Mouse (Mus musculus) neural tube, embryonic 14.5 days (tissue): Measurements from ENCODE around the gene Ppm1a. TPM values are rescaled to one million over a fixed set of nuclear protein-coding genes. Genes with fewer than 3 reads are reported as not detected.
A peak's percentile ranks its signal among the peaks of the same experiment; 100 is the strongest.

Source experiments
- ATAC-seq: fragments of 200-750 bp; cut with Nextera tagmentation; 2 replicates; pipeline ENCODE4 v1.8.0; 2017; ENCODE audit warnings: low read depth, mild to moderate bottlenecking, moderate TSS enrichment, moderate library complexity
- H3K27ac ChIP-seq: fragments of 300-500 bp; sonication (generic); 2 replicates; pipeline ENCODE4 v1.5.1; 2014; ENCODE audit warnings: low read depth, mild to moderate bottlenecking, control low read depth, low read length, moderate library complexity, mixed read lengths
- H3K27me3 ChIP-seq: fragments of 300-500 bp; sonication (generic); 2 replicates; pipeline ENCODE4 v1.6.1; 2014; ENCODE audit warnings: low read length; ENCODE audit not compliant: control insufficient read depth, insufficient read depth
- H3K36me3 ChIP-seq: fragments of 300-500 bp; sonication (generic); 2 replicates; pipeline ENCODE4 v1.6.1; 2014; ENCODE audit warnings: low read length, mixed read lengths; ENCODE audit not compliant: control insufficient read depth, insufficient read depth
- H3K4me1 ChIP-seq: fragments of 300-500 bp; sonication (generic); 2 replicates; pipeline ENCODE4 v1.6.1; 2014; ENCODE audit warnings: low read length; ENCODE audit not compliant: control insufficient read depth, insufficient read depth
- H3K4me2 ChIP-seq: fragments of 300-500 bp; sonication (generic); 2 replicates; pipeline ENCODE4 v1.6.1; 2014; ENCODE audit warnings: mild to moderate bottlenecking, low read depth, low read length, control low read depth
- H3K4me3 ChIP-seq: fragments of 300-500 bp; sonication (generic); 2 replicates; pipeline ENCODE4 v1.5.1; 2014; ENCODE audit warnings: low read depth, low read length, control low read depth, mixed read lengths
- H3K9ac ChIP-seq: fragments of 300-500 bp; sonication (generic); replicated peaks from 2 replicates; pipeline ENCODE4 v1.6.1; 2014; ENCODE audit warnings: low read depth, mild to moderate bottlenecking, control low read depth, low read length, mixed read lengths
- H3K9me3 ChIP-seq: fragments of 300-500 bp; sonication (generic); 2 replicates; pipeline ENCODE4 v1.6.1; 2016; ENCODE audit warnings: low read length; ENCODE audit not compliant: control insufficient read depth
- WGBS: fragments of 180-500 bp; shearing (Covaris S2); extraction: QIAGEN DNeasy Blood & Tissue Kit; methylation state at CpG from one replicate; pipeline ENCODE4 v1.1.7; 2014; 5-methylcytosine and 5-hydroxymethylcytosine counted together
- polyA plus RNA-seq: library from polyadenylated mRNA; unstranded; fragments of >200 nt; fragmentation: Nextera tagmentation; extraction: Ambion mirVana; gene quantifications from 2 replicates; pipeline ENCODE4 v1.2.1, GENCODE M21; 2014

Ppm1a gene
- polyA plus RNA-seq, 1 experiment from 2014 or later, result 86.7 TPM

- no peaks in the 10 kb centered on the region for H3K4me1 ChIP-seq
- H3K27ac ChIP-seq, result no peak overlapping the region
- ATAC-seq, result no peak
- no peak overlapping the region for H3K4me3 ChIP-seq
- no peaks in the 10 kb centered on the region for H3K27me3 ChIP-seq
- 0 out of 2 replicates have a peak, but pooled peaks cover 7% of the 10 kb centered on the region for H3K36me3 ChIP-seq
- H3K9ac ChIP-seq, result no peak overlapping the region
- WGBS, result 89% methylated on average over 5 of the region's 5 CpGs
- no peaks in the 10 kb centered on the region for H3K9me3 ChIP-seq
- H3K4me2 ChIP-seq, result no peak overlapping the region
Observed at GRCm38 (mm10) chr12:72786551-72786950, 29.3 kb downstream of the Ppm1a start.

- Histone ChIP-seq H3K4me2 (no peak overlapping the region), H3K27me3 (no peaks in the 10 kb centered on the region), H3K27ac (no peak overlapping the region), H3K4me1 (no peaks in the 10 kb centered on the region), H3K9me3 (no peaks in the 10 kb centered on the region), H3K36me3 (0 out of 2 replicates have a peak, but pooled peaks cover 7% of the 10 kb centered on the region), H3K9ac (no peak overlapping the region), H3K4me3 (no peak overlapping the region)
- ATAC-seq, result no peak
- 91% methylated on average over 4 of the region's 4 CpGs for WGBS
Observed at GRCm38 (mm10) chr12:72786986-72787385, 29.7 kb downstream of the Ppm1a start.

- Histone ChIP-seq H3K4me3 (no peak overlapping the region), H3K4me1 (no peaks in the 10 kb centered on the region), H3K4me2 (no peak overlapping the region), H3K36me3 (peaks cover 13% of the 10 kb centered on the region), H3K9ac (no peak overlapping the region), H3K9me3 (no peaks in the 10 kb centered on the region), H3K27ac (no peak overlapping the region), H3K27me3 (no peaks in the 10 kb centered on the region)
- ATAC-seq, result no peak
- 52% methylated on average over 7 of the region's 7 CpGs for WGBS
Observed at GRCm38 (mm10) chr12:72790538-72790937, 33.3 kb downstream of the Ppm1a start.

GRCm38 (mm10) chr12:72792320-72793091, 35.3 kb downstream of the Ppm1a start:
- Histone ChIP-seq H3K4me3 (no peak overlapping the region), H3K9ac (no peak overlapping the region), H3K27ac (no peak overlapping the region), H3K4me2 (no peak overlapping the region), H3K9me3 (no peaks in the 10 kb centered on the region), H3K36me3 (peaks cover 16% of the 10 kb centered on the region), H3K4me1 (no peaks in the 10 kb centered on the region), H3K27me3 (no peaks in the 10 kb centered on the region)
- 84% methylated on average over 11 of the region's 11 CpGs for WGBS
- no peak for ATAC-seq

GRCm38 (mm10) chr12:72793983-72794382, 36.7 kb downstream of the Ppm1a start:
- no peak overlapping the region for H3K9ac ChIP-seq
- H3K27me3 ChIP-seq, result no peaks in the 10 kb centered on the region
- H3K4me2 ChIP-seq, result no peak overlapping the region
- peaks cover 16% of the 10 kb centered on the region for H3K36me3 ChIP-seq
- ATAC-seq, result no peak
- no peak overlapping the region for H3K4me3 ChIP-seq
- no peak overlapping the region for H3K27ac ChIP-seq
- WGBS, result 93% methylated on average over 8 of the region's 8 CpGs
- no peaks in the 10 kb centered on the region for H3K9me3 ChIP-seq
- H3K4me1 ChIP-seq, result no peaks in the 10 kb centered on the region

- Histone ChIP-seq H3K36me3 (no peaks in the 10 kb centered on the region), H3K4me3 (no peak overlapping the region), H3K9ac (no peak overlapping the region), H3K4me2 (no peak overlapping the region), H3K9me3 (no peaks in the 10 kb centered on the region), H3K27ac (no peak overlapping the region), H3K27me3 (no peaks in the 10 kb centered on the region), H3K4me1 (no peaks in the 10 kb centered on the region)
- WGBS, result 81% methylated on average over 6 of the region's 6 CpGs
- ATAC-seq, result no peak
Observed at GRCm38 (mm10) chr12:72809798-72810197, 52.5 kb downstream of the Ppm1a start.

- Histone ChIP-seq H3K36me3 (no peaks in the 10 kb centered on the region), H3K4me1 (no peaks in the 10 kb centered on the region), H3K27me3 (no peaks in the 10 kb centered on the region), H3K9ac (no peak overlapping the region), H3K27ac (no peak overlapping the region), H3K9me3 (0 out of 2 replicates have a peak, but pooled peaks cover 2% of the 10 kb centered on the region), H3K4me2 (no peak overlapping the region), H3K4me3 (no peak overlapping the region)
- no peak for ATAC-seq
- 75% methylated on average over 3 of the region's 3 CpGs for WGBS
Observed at GRCm38 (mm10) chr12:72811588-72811987, 54.3 kb downstream of the Ppm1a start.

GRCm38 (mm10) chr12:72820940-72821431, 63.7 kb downstream of the Ppm1a start:
- WGBS, result under 1% methylated on average over 24 of the region's 24 CpGs
- Histone ChIP-seq H3K4me2 (peak overlapping the region; percentile 68), H3K27ac (peak overlapping the region; percentile 36), H3K36me3 (no peaks in the 10 kb centered on the region), H3K9me3 (no peaks in the 10 kb centered on the region), H3K4me3 (peak overlapping the region; percentile 37), H3K4me1 (no peaks in the 10 kb centered on the region), H3K9ac (peak overlapping the region; percentile 54), H3K27me3 (no peaks in the 10 kb centered on the region)
- ATAC-seq, result peak; percentile 92

GRCm38 (mm10) chr12:72821589-72821988, 64.3 kb downstream of the Ppm1a start:
- no peaks in the 10 kb centered on the region for H3K9me3 ChIP-seq
- ATAC-seq, result no peak
- H3K36me3 ChIP-seq, result no peaks in the 10 kb centered on the region
- peak overlapping the region; percentile 54; the same call in 1 of the 2 replicates for H3K9ac ChIP-seq
- H3K27me3 ChIP-seq, result no peaks in the 10 kb centered on the region
- 0 out of 2 replicates have a peak overlapping the region, but pooled peaks have one; percentile 36 for H3K27ac ChIP-seq
- H3K4me1 ChIP-seq, result no peaks in the 10 kb centered on the region
- 40% methylated on average over 6 of the region's 6 CpGs for WGBS
- H3K4me2 ChIP-seq, result peak overlapping the region; percentile 68
- H3K4me3 ChIP-seq, result peak overlapping the region; percentile 37
